Mouse (Mus musculus) forebrain, embryonic 16.5 days (tissue): ENCODE data around the gene Zfp872. TPM values are rescaled to one million over a fixed set of nuclear protein-coding genes. Genes with fewer than 3 reads are reported as not detected.
"Not testable (repeated sequence)": the region's sequence is repeated elsewhere in the genome, so short reads cannot be mapped to it uniquely, and the experiment has no call there.

Source experiments
- ATAC-seq: fragments of 200-750 bp; cut with Nextera tagmentation; 2 replicates; pipeline ENCODE4 v1.8.0; 2017; ENCODE audit warnings: mild to moderate bottlenecking, moderate library complexity
- H3K27ac ChIP-seq: fragments of 300-500 bp; sonication (generic); 2 replicates; pipeline ENCODE4 v1.5.1; 2014; ENCODE audit warnings: low read length, control low read depth
- H3K27me3 ChIP-seq: fragments of 300-500 bp; sonication (generic); replicated peaks from 2 replicates; pipeline ENCODE4 v1.6.1; 2014; ENCODE audit warnings: low read length; ENCODE audit not compliant: control insufficient read depth, insufficient read depth
- H3K36me3 ChIP-seq: fragments of 300-500 bp; sonication (generic); 2 replicates; pipeline ENCODE4 v1.6.1; 2014; ENCODE audit not compliant: control insufficient read depth, insufficient read depth
- H3K4me1 ChIP-seq: fragments of 300-500 bp; sonication (generic); replicated peaks from 2 replicates; pipeline ENCODE4 v1.6.1; 2014; ENCODE audit warnings: low read length; ENCODE audit not compliant: control insufficient read depth, insufficient read depth
- H3K4me2 ChIP-seq: fragments of 300-500 bp; sonication (generic); 2 replicates; pipeline ENCODE4 v1.6.1; 2014; ENCODE audit warnings: mild to moderate bottlenecking, low read length, control low read depth
- H3K4me3 ChIP-seq: fragments of 300-500 bp; sonication (generic); replicated peaks from 2 replicates; pipeline ENCODE4 v1.5.1; 2014; ENCODE audit warnings: mild to moderate bottlenecking, low read length, control low read depth
- H3K9ac ChIP-seq: fragments of 300-500 bp; sonication (generic); replicated peaks from 2 replicates; pipeline ENCODE4 v1.6.1; 2014; ENCODE audit warnings: low read depth, low read length, control low read depth
- H3K9me3 ChIP-seq: fragments of 300-500 bp; sonication (generic); 2 replicates; pipeline ENCODE4 v1.6.1; 2016; ENCODE audit warnings: low read length; ENCODE audit not compliant: control insufficient read depth
- WGBS: fragments of 180-500 bp; shearing (Covaris S2); extraction: QIAGEN DNeasy Blood & Tissue Kit; methylation state at CpG from one replicate; pipeline ENCODE4 v1.1.7; 2014; 5-methylcytosine and 5-hydroxymethylcytosine counted together
- polyA plus RNA-seq: library from polyadenylated mRNA; unstranded; fragments of >200 nt; fragmentation: Nextera tagmentation; extraction: Ambion mirVana; gene quantifications from 2 replicates; pipeline ENCODE4 v1.2.1, GENCODE M21; 2015

The Zfp872 gene
- polyA plus RNA-seq, 1 experiment from 2014 or later: 0.37 TPM

- no peaks in the 10 kb centered on the region for H3K36me3 ChIP-seq
- ATAC-seq: no peak
- H3K4me2 ChIP-seq: no peak overlapping the region
- no peak overlapping the region for H3K4me3 ChIP-seq
- H3K4me1 ChIP-seq: 0 out of 2 replicates have a peak, but pooled peaks cover 5% of the 10 kb centered on the region
- H3K9me3 ChIP-seq: no peaks in the 10 kb centered on the region
- H3K27ac ChIP-seq: no peak overlapping the region
- H3K9ac ChIP-seq: no peak overlapping the region
- no peaks in the 10 kb centered on the region for H3K27me3 ChIP-seq
- 95% methylated on average over 4 of the region's 4 CpGs for WGBS
Measured at GRCm38 (mm10) chr9:22224066-22224465, 36.2 kb downstream of the Zfp872 start.

GRCm38 (mm10) chr9:22224536-22225503 lies 36.9 kb downstream of the Zfp872 start:
- peak overlapping the region; percentile 86 for H3K27ac ChIP-seq
- H3K4me2 ChIP-seq: peak overlapping the region; percentile 79
- peak overlapping the region; percentile 82 for H3K9ac ChIP-seq
- 0 out of 2 replicates have a peak, but pooled peaks cover 5% of the 10 kb centered on the region for H3K4me1 ChIP-seq
- WGBS: 26% methylated on average over 17 of the region's 17 CpGs
- H3K9me3 ChIP-seq: no peaks in the 10 kb centered on the region
- H3K4me3 ChIP-seq: peak overlapping the region; percentile 96
- H3K27me3 ChIP-seq: no peaks in the 10 kb centered on the region
- no peaks in the 10 kb centered on the region for H3K36me3 ChIP-seq
- ATAC-seq: peak; percentile 39

GRCm38 (mm10) chr9:22225581-22226388 lies 37.9 kb downstream of the Zfp872 start, which contains the start of gene Zfp809:
Gene Zfp809 (plus strand): TSS chr9:22225714.
- no peaks in the 10 kb centered on the region for H3K36me3 ChIP-seq
- peak within 1 kb of the TSS; percentile 82 for H3K9ac ChIP-seq
- 0 out of 2 replicates have a peak, but pooled peaks cover 5% of the 10 kb centered on the region for H3K4me1 ChIP-seq
- WGBS: 2% methylated on average over 35 of the region's 35 CpGs
- peak within 1 kb of the TSS; percentile 79 for H3K4me2 ChIP-seq
- peak; percentile 99 for ATAC-seq
- peak within 1 kb of the TSS; percentile 86 for H3K27ac ChIP-seq
- H3K9me3 ChIP-seq: no peaks in the 10 kb centered on the region
- no peaks in the 10 kb centered on the region for H3K27me3 ChIP-seq
- H3K4me3 ChIP-seq: peak within 1 kb of the TSS; percentile 96

GRCm38 (mm10) chr9:22226389-22226673 lies 38.4 kb downstream of the Zfp872 start:
- peak overlapping the region; percentile 96 for H3K4me3 ChIP-seq
- not testable (repeated sequence) for H3K36me3 ChIP-seq, H3K27ac ChIP-seq, ATAC-seq, H3K9me3 ChIP-seq, H3K4me1 ChIP-seq, H3K27me3 ChIP-seq, H3K9ac ChIP-seq
- 69% methylated on average over 7 of the region's 7 CpGs for WGBS
- H3K4me2 ChIP-seq: peak overlapping the region; percentile 79

GRCm38 (mm10) chr9:22226846-22227245 lies 39.0 kb downstream of the Zfp872 start:
- no peak overlapping the region for H3K4me3 ChIP-seq
- H3K9ac ChIP-seq: no peak overlapping the region
- no peaks in the 10 kb centered on the region for H3K9me3 ChIP-seq
- no peak overlapping the region for H3K27ac ChIP-seq
- no peak for ATAC-seq
- no peak overlapping the region for H3K4me2 ChIP-seq
- WGBS: 90% methylated on average over 15 of the region's 15 CpGs
- 0 out of 2 replicates have a peak, but pooled peaks cover 5% of the 10 kb centered on the region for H3K4me1 ChIP-seq
- no peaks in the 10 kb centered on the region for H3K27me3 ChIP-seq
- H3K36me3 ChIP-seq: no peaks in the 10 kb centered on the region

- H3K4me1 ChIP-seq: 0 out of 2 replicates have a peak, but pooled peaks cover 5% of the 10 kb centered on the region
- H3K36me3 ChIP-seq: no peaks in the 10 kb centered on the region
- ATAC-seq: no peak
- no peak overlapping the region for H3K9ac ChIP-seq
- no peak overlapping the region for H3K27ac ChIP-seq
- WGBS: 93% methylated on average over 7 of the region's 7 CpGs
- no peaks in the 10 kb centered on the region for H3K9me3 ChIP-seq
- no peaks in the 10 kb centered on the region for H3K27me3 ChIP-seq
- no peak overlapping the region for H3K4me2 ChIP-seq
- no peak overlapping the region for H3K4me3 ChIP-seq
Measured at GRCm38 (mm10) chr9:22229386-22230026, 41.6 kb downstream of the Zfp872 start.

- 91% methylated on average over 3 of the region's 3 CpGs for WGBS
- 0 out of 2 replicates have a peak, but pooled peaks cover 5% of the 10 kb centered on the region for H3K4me1 ChIP-seq
- H3K9me3 ChIP-seq: no peaks in the 10 kb centered on the region
- no peak overlapping the region for H3K4me3 ChIP-seq
- H3K36me3 ChIP-seq: no peaks in the 10 kb centered on the region
- ATAC-seq: no peak
- H3K27ac ChIP-seq: no peak overlapping the region
- no peak overlapping the region for H3K9ac ChIP-seq
- H3K4me2 ChIP-seq: no peak overlapping the region
- no peaks in the 10 kb centered on the region for H3K27me3 ChIP-seq
Measured at GRCm38 (mm10) chr9:22230061-22230460, 42.2 kb downstream of the Zfp872 start.

- no peak for ATAC-seq
- Histone ChIP-seq H3K36me3 (no peaks in the 10 kb centered on the region), H3K4me1 (0 out of 2 replicates have a peak, but pooled peaks cover 5% of the 10 kb centered on the region), H3K4me3 (no peak overlapping the region), H3K27ac (no peak overlapping the region), H3K27me3 (no peaks in the 10 kb centered on the region), H3K9ac (no peak overlapping the region), H3K9me3 (no peaks in the 10 kb centered on the region), H3K4me2 (no peak overlapping the region)
Measured at GRCm38 (mm10) chr9:22230556-22230955, 42.7 kb downstream of the Zfp872 start.

GRCm38 (mm10) chr9:22240001-22240400 lies 52.1 kb downstream of the Zfp872 start:
- Histone ChIP-seq H3K4me3 (no peak overlapping the region), H3K4me2 (no peak overlapping the region), H3K27me3 (no peaks in the 10 kb centered on the region), H3K27ac (no peak overlapping the region), H3K9me3 (no peaks in the 10 kb centered on the region), H3K36me3 (peaks cover 36% of the 10 kb centered on the region), H3K9ac (no peak overlapping the region), H3K4me1 (no peaks in the 10 kb centered on the region)
- no peak for ATAC-seq
- 94% methylated on average over 4 of the region's 4 CpGs for WGBS
